Mouse (Mus musculus): ENCODE results near the gene Lst1. TPM values are rescaled to one million over a fixed set of nuclear protein-coding genes. Genes with fewer than 3 reads are reported as not detected.
A peak's percentile ranks its signal among the peaks of the same experiment; 100 is the strongest.

Gene Lst1
- polyA plus RNA-seq, 1 experiment, result 24.8 TPM

DNA sequence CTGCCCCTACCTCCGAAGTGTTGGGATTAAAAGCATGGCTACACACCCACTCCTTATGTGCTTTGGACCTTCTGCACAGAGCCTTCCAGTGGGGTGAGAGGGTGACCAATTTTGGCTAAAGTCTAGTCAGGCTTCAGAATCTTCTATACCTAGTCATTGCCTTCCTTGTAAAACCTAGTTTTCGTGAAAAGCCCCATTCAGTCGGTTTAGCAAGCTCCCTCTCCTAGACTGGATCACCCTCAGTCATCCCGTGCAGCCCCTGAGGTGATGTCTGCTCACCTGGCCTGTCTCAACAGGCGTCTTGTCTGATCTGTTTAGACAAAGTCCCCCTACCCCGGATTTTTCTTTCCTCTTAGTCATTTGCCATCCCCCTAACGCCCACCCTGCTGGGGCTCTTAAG, 9.8 kb upstream of the Lst1 start:
- Histone ChIP-seq H3K36me3 (replicated peaks; ENCODE audit: low read length) (peaks cover 16% of the 10 kb centered on the region), H3K9me3 (no peaks in the 10 kb centered on the region), H3K27me3 (replicated peaks) (no peaks in the 10 kb centered on the region), H3K4me3 (replicated peaks) (no peak overlapping the region), H3K4me1 (peaks cover 93% of the 10 kb centered on the region)
- TF ChIP-seq GATA1 (IDR thresholded peaks at IDR 0.05; ENCODE audit: borderline replicate concordance, low read length), result no peak
- TF ChIP-seq FLI1 (IDR thresholded peaks at IDR 0.05; ENCODE audit: low read length), result no peak

DNA sequence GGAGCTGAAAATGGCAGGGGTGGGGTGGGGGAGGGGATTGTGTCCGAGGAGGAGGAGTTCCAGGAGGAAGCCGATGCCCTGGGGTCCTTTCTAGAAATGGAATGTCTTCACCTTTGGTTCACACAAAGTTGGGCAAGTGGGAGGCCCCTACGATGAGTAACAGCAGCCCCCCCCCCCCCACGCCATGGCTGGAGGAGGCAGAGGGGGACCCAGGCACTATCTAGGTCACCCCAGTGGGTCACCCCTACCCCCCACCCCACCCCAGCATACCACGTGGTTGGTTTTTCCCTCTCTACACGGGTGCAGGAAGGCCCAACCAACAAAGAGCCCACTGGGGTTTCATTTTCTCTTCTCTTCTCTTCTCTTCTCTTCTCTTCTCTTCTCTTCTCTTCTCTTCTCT, 8.9 kb upstream of the Lst1 start:
- peak overlapping the region; percentile 97 for H3K4me3 ChIP-seq (replicated peaks)
- peaks cover 16% of the 10 kb centered on the region for H3K36me3 ChIP-seq (replicated peaks; ENCODE audit: low read length)
- H3K27me3 ChIP-seq (replicated peaks), result no peaks in the 10 kb centered on the region
- TF ChIP-seq GATA1 (IDR thresholded peaks at IDR 0.05; ENCODE audit: borderline replicate concordance, low read length) (no peak), FLI1 (IDR thresholded peaks at IDR 0.05; ENCODE audit: low read length) (no peak)
- H3K9me3 ChIP-seq, result no peaks in the 10 kb centered on the region
- H3K4me1 ChIP-seq, result peaks cover 89% of the 10 kb centered on the region

DNA sequence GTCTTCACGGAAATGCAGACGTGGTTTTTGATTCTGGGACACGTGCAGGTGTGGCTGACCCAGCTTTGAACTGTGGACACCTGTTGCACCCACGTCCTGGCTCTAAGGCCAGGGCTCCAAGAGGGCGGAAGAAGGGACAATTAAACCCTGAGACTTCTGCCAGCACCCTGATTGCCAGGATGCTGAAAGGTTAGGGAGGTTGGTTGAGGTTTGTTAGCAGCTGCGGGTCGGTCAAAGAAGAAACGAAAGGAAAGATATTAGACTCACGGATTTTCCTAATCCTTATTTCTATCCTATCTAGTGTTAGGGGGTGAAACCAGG, 8.0 kb upstream of the Lst1 start:
- Histone ChIP-seq H3K36me3 (replicated peaks; ENCODE audit: low read length) (peaks cover 16% of the 10 kb centered on the region), H3K4me1 (peaks cover 89% of the 10 kb centered on the region), H3K9me3 (no peaks in the 10 kb centered on the region), H3K4me3 (replicated peaks) (peak overlapping the region; percentile 97), H3K27me3 (replicated peaks) (no peaks in the 10 kb centered on the region)
- no peak for TF ChIP-seq GATA1 (IDR thresholded peaks at IDR 0.05; ENCODE audit: borderline replicate concordance, low read length)
- no peak for TF ChIP-seq FLI1 (IDR thresholded peaks at IDR 0.05; ENCODE audit: low read length)

DNA sequence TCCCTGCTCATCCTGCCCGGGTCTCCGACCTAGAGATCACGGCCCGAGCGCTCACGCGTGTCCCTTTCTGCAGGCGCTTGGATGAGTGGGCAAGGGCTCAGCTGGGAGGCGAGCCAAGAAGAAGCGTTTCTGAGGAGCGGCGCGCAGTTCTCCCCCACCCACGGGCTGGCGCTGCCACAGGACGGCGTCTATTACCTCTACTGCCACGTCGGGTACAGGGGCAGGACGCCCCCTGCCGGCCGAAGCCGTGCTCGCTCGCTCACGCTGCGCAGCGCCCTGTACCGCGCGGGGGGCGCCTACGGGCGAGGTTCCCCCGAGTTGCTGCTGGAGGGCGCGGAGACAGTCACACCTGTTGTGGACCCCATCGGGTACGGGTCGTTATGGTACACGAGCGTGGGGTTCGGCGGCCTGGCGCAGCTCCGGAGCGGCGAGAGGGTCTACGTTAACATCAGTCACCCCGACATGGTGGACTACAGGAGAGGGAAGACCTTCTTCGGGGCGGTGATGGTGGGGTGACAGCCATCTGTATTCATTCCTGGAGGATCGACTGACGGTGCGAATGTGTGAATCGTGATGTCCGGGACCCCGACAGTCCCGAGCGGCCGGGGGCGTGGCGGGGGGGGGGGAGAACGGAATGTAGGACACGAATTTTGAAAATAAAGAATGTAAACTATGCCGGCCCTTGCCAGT, 7.5 kb upstream of the Lst1 start:
- no peaks in the 10 kb centered on the region for H3K9me3 ChIP-seq
- peak overlapping the region; percentile 97 for H3K4me3 ChIP-seq (replicated peaks)
- no peak for TF ChIP-seq GATA1 (IDR thresholded peaks at IDR 0.05; ENCODE audit: borderline replicate concordance, low read length)
- TF ChIP-seq FLI1 (IDR thresholded peaks at IDR 0.05; ENCODE audit: low read length), result no peak
- peaks cover 16% of the 10 kb centered on the region for H3K36me3 ChIP-seq (replicated peaks; ENCODE audit: low read length)
- H3K4me1 ChIP-seq, result peaks cover 89% of the 10 kb centered on the region
- no peaks in the 10 kb centered on the region for H3K27me3 ChIP-seq (replicated peaks)

DNA sequence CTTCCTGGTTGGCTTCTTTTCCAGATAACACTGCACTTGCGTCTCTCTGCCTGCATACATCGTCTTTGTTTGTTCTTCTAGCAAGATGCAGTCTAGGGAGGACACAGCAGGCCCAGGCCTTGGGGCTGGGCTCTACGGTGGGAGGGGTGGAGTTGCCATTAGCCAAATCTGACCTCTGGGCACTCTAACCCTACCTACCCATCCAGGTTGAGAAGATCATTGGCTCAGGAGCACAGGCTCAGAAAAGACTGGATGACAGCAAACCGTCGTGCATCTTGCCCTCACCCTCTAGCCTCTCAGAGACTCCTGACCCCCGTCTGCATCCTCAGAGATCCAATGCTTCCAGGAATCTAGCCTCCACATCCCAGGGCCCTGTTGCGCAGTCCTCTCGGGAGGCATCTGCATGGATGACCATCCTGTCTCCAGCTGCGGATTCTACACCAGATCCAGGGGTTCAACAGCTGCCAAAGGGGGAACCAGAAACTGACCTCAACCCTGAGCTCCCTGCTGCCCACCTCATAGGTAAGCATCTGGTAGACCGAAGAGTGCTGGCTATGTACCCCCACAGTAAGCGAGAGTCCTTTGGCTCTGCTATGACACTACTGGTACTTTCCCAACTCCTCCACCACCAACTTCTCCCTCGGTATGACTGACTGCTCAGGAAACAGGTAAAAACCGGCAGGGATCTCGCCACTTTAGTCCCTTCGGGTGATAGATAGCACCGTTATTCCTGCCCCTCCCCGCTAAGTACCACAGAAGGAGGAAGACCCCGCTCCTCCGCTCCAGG, 6.8 kb upstream of the Lst1 start:
- Histone ChIP-seq H3K27me3 (replicated peaks) (no peaks in the 10 kb centered on the region), H3K36me3 (replicated peaks; ENCODE audit: low read length) (peaks cover 13% of the 10 kb centered on the region), H3K9me3 (no peaks in the 10 kb centered on the region), H3K4me1 (peaks cover 89% of the 10 kb centered on the region), H3K4me3 (replicated peaks) (peak overlapping the region; percentile 97)
- no peak for TF ChIP-seq GATA1 (IDR thresholded peaks at IDR 0.05; ENCODE audit: borderline replicate concordance, low read length)
- no peak for TF ChIP-seq FLI1 (IDR thresholded peaks at IDR 0.05; ENCODE audit: low read length)

DNA sequence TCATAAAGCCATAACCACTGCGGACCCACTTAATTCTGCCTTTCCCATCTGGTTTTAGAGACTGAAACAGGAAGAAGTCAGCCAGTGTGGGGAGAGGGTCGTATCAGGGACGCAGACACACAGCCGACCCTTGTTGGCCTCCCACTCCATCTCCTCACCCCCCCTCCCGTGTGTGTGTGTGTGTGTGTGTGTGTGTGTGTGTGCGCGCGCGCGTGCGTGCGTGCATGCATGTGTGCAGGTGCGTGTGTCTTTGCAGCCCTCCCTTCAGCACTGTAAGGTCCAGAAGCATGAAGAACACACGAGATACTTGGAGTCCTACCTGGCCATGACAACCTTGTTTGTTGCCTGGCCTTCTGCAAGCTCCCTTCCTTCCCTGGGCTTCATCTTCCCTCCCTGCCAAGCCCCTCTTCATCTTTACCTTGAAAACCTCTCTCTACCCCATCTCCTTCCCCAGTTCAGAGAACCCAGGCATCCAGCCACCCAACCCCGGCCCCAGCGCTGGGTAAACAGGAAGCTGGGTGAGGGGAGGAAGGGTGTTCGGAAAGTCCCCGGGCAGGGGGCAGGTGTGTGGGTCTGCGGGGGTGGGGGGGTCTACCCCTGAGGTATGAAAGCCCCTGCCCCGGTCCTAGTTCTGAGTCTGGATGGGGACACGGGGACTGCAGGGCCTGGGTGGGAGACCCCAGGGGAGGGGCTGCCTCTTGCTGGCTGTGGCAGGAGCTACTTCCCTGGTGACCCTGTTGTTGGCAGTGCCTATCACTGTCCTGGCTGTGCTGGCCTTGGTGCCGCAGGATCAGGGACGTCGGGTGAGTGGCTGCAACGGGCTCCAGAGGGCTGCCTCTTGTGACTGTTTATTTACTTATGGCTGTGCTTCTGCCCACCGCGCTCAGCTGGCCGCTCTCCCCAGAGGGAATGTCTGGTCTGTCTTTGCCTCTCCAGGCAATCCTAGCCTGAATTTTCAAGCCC, 5.9 kb upstream of the Lst1 start, which contains the start of gene Ltb:
Gene Ltb, plus strand, starts transcription at position 559 of the 963 bp plus-strand sequence.
- Histone ChIP-seq H3K4me3 (replicated peaks) (peak within 1 kb of the TSS; percentile 97), H3K9me3 (no peaks in the 10 kb centered on the region), H3K4me1 (peaks cover 89% of the 10 kb centered on the region), H3K36me3 (replicated peaks; ENCODE audit: low read length) (peaks cover 6% of the 10 kb centered on the region), H3K27me3 (replicated peaks) (no peaks in the 10 kb centered on the region)
- no peak for TF ChIP-seq GATA1 (IDR thresholded peaks at IDR 0.05; ENCODE audit: borderline replicate concordance, low read length)
- TF ChIP-seq FLI1 (IDR thresholded peaks at IDR 0.05; ENCODE audit: low read length), result no peak

DNA sequence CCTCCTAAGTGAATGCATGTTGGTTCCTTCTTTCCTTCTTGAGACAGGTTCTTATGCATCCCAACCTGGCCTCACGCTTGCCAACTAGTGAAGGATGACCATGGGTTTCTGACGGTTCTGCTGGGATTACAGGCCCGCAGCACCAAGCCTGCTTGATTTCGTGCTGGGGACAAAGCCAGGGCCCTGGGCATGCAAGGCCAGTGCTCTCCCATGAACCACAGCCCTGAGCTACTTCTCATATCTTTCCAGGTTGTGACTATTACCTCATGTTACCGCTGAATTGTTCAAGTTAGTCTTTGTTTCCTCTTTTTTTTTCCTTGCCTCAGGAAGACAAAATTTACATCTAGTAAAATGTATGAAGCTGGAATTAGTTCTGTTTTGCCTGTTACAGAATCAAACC, 4.7 kb upstream of the Lst1 start:
- Histone ChIP-seq H3K4me1 (peaks cover 91% of the 10 kb centered on the region), H3K4me3 (replicated peaks) (peak overlapping the region; percentile 18), H3K36me3 (replicated peaks; ENCODE audit: low read length) (no peaks in the 10 kb centered on the region), H3K27me3 (replicated peaks) (no peaks in the 10 kb centered on the region), H3K9me3 (no peaks in the 10 kb centered on the region)
- TF ChIP-seq GATA1 (IDR thresholded peaks at IDR 0.05; ENCODE audit: borderline replicate concordance, low read length), result no peak
- no peak for TF ChIP-seq FLI1 (IDR thresholded peaks at IDR 0.05; ENCODE audit: low read length)

DNA sequence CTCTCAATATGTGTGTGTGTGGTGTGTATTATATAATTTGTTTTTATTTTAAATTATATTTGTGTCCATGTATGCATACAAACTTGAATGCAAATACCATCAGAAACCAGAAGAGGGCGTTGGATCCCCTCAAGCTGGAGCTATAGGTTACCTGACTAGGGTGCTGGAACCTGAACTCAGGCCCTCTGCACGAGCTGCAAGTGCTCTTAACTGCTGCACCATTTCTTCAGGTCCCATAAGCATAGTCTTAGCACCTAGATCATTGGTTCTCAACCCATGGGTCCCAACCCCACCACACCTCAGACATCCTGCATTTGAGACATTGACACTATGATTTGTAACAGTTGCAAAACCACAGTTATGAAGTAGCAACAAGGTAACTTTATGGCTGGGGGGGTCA, 3.5 kb upstream of the Lst1 start:
- TF ChIP-seq GATA1 (IDR thresholded peaks at IDR 0.05; ENCODE audit: borderline replicate concordance, low read length) (no peak), FLI1 (IDR thresholded peaks at IDR 0.05; ENCODE audit: low read length) (no peak)
- Histone ChIP-seq H3K36me3 (replicated peaks; ENCODE audit: low read length) (no peaks in the 10 kb centered on the region), H3K9me3 (no peaks in the 10 kb centered on the region), H3K4me1 (peaks cover 93% of the 10 kb centered on the region), H3K27me3 (replicated peaks) (no peaks in the 10 kb centered on the region), H3K4me3 (replicated peaks) (peak overlapping the region; percentile 59)

DNA sequence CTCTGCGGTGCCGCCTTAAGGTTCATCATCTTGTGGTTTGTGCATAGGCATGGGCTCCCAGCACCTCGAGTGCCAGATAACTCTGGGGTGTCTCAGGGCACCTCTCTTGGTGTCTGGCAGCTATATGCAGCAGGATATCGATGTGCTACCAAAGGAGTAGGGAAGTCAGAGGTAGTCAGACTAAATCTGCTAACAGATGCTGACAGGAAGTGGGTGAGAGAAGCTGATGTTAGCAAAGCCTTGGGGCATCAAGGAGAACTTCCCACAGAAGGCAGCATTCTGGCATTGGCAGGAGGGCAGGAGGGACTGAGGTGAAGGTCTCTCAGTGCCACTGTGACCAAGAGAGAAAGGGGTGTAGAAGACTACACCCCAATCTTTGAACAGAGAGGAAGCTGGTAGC, 1.9 kb upstream of the Lst1 start:
- Histone ChIP-seq H3K27me3 (replicated peaks) (no peaks in the 10 kb centered on the region), H3K4me3 (replicated peaks) (peak overlapping the region; percentile 87), H3K4me1 (peaks cover 88% of the 10 kb centered on the region), H3K9me3 (no peaks in the 10 kb centered on the region), H3K36me3 (replicated peaks; ENCODE audit: low read length) (peaks cover 2% of the 10 kb centered on the region)
- TF ChIP-seq GATA1 (IDR thresholded peaks at IDR 0.05; ENCODE audit: borderline replicate concordance, low read length) (no peak), FLI1 (IDR thresholded peaks at IDR 0.05; ENCODE audit: low read length) (no peak)

Data from megakaryocyte, embryonic 14.5 days (primary cell).